Mouse (Mus musculus): ENCODE measurements around the gene Ndrg4.
"Not testable (repeated sequence)": the region's sequence is repeated elsewhere in the genome, so short reads cannot be mapped to it uniquely, and the experiment has no call there.

The Ndrg4 gene

DNA sequence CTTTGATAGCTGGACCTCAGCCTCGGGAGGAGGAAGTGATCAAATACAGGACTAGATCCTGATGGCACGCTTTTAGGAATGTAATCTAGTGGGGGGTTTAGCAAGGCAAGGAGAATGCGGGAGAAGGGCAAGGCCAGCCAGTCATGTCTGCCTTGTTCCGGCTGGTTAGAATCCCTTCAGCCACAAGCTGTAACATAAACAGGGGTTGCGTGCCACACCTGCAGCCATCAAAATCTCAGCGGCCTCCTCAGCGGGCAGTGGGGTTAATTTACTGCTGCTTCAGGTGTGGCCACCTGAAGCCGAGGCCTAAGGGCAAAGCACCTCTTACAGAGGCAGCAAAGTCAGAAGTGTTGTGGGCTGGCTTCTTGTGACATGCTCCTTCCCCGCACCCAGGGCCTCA is at the start of gene Ndrg4:
Gene Ndrg4, plus strand, starts transcription at position 350 of the 400 bp plus-strand sequence.
- DNase-seq (ENCODE audit: low spot score in 2 of 2): no peak

DNA sequence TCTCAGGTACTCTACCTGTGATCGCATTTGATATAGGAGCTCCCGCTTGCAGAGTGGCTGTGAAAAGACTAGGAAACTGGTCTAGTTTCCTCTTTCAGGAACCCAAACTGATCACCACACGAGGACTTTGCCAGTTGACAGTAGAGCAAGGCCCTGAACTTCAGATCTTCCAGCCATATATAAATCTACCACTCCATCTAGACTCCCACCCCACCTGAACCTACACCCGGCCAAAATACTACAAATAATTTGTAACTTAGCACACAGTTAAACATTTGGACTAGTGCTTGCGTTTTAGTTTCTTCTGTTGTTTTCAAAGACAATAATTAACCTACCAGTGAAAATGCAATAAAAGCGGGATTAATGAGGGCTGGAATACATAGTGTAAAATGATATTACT is 43.9 kb upstream of the Ndrg4 start:
- no peak for DNase-seq (ENCODE audit: low spot score in 2 of 2)

DNA sequence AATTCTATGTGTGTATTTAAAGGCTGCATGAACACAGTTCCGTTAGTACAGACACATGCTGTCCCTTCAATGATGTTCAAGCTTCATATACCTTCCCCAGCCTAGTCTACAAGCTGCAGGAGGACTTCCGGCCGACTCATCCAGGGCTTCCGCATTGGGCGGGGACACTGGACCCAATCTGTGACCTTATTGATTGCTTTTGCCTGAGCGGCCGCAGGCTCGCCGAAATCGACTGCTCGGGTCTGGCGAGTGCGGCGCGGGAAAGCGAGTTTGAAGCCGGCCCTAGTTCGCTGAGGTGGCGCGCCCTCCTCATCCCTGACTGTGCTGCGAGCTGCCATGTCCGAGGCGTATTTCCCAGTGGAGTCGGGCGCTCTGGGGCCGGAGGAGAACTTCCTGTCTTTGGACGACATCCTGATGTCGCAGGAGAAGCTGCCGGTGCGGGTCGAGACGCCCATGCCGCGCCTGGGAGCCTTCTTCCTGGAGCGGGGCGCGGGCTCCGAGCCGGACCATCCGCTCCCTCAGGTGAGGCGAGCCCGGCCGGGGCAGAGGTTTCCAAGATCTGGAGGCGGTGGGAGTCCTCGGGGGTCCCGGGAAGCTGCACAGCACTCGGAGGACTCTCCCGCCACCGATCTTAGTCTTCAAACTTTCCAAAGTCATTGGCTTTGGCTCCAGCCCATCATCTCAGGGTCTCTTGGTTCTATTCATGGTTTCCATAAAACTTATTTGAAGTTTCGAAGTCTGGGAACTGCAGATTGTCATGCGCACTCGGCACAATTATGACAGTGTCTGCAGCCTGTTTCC is 43.3 kb upstream of the Ndrg4 start, which contains the start of gene Gins3:
Gene Gins3, plus strand, starts transcription at position 192 of the 801 bp plus-strand sequence.
- DNase-seq (ENCODE audit: low spot score in 2 of 2): peak; percentile 94

DNA sequence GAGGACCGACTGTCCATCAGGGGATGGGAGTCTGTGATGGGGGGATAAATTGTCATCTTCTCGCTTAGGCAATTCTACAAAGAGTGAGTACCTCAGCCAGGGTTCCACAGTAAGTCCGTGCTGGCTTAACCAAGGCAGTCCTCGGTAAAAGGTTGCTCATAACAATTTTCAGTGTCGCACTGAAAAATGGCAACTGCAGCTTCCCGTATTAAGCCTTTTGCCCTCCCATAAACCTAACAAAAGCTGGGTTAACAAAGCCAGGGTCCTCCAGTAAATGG is 42.8 kb upstream of the Ndrg4 start:
- DNase-seq (ENCODE audit: low spot score in 2 of 2): no peak

DNA sequence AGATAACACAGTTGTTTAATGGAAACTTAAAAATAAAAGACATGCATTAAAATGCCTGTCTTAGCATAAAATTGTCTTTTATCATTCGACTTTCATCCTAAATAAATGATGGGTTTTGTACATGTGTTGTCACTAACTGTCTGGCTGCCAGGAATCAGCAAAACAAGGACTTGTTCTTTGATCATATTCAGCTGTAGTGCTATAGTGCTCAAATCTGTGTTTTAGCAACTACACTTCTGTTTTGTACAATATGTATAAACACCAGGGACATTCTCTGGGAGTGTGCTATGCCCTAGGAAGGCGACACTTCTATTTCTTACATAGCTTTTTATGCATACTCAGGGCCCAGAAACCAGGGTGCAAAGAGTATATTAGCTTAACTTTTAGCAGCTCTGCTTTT is 31.8 kb upstream of the Ndrg4 start:
- no peak for DNase-seq (ENCODE audit: low spot score in 2 of 2)

DNA sequence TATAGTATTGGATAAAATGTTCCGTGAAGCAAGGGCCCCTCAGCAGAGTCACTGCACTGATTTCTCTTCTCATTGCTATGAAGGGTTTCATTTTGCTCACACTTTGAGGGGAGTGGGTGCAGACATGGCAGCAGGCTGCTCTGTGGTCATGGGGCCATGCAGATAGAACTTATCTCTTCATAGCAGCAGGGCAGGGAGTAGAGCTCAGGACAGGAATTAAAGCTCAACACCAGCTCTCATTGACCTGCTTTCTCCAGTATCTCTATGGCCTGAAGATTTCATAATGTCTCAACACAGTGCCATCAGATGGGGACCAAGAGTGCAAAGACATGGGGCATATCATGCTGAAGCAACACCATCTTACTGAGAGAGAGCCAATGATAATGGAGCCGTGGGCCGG is 28.5 kb upstream of the Ndrg4 start:
- DNase-seq (ENCODE audit: low spot score in 2 of 2): no peak

DNA sequence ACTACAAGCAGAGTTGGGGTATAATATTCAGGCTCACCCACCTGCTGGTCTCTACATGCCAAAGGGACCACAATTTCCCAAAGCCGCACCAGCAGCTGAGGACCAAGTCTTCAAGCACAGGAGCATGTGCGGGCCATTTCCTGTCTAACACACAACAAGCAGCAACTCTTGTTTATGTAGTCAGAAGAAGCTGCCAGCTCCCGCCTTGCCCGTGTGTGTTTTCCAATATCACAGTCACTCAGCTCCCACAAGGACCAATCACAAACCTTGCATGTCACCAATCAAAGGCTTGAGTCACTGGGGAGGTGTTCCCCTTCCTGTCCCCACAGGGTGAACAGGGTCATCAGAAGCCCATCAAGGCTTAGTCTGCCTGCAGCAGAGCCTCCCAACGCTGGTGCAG is 23.4 kb upstream of the Ndrg4 start:
- DNase-seq (ENCODE audit: low spot score in 2 of 2): no peak

DNA sequence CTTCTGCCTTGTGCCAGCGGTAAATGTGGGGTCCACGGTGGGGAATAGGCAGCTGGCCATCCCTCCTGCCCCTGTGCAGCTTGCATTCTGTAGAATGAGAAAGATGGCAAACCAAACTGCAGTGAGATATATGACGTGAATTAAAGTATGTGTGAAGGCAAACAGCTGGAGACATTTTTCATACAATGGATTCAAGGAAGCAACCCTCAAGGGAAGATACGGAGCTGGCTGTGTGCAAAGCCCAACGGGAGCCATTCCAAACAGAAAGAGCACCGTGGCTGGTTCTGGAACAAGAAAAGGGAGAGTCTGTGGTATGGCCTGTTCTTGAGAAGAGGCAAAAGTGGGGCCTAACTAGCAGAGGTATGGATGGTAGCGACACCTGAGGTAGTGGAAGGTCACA is 20.9 kb upstream of the Ndrg4 start:
- DNase-seq (ENCODE audit: low spot score in 2 of 2): no peak

DNA sequence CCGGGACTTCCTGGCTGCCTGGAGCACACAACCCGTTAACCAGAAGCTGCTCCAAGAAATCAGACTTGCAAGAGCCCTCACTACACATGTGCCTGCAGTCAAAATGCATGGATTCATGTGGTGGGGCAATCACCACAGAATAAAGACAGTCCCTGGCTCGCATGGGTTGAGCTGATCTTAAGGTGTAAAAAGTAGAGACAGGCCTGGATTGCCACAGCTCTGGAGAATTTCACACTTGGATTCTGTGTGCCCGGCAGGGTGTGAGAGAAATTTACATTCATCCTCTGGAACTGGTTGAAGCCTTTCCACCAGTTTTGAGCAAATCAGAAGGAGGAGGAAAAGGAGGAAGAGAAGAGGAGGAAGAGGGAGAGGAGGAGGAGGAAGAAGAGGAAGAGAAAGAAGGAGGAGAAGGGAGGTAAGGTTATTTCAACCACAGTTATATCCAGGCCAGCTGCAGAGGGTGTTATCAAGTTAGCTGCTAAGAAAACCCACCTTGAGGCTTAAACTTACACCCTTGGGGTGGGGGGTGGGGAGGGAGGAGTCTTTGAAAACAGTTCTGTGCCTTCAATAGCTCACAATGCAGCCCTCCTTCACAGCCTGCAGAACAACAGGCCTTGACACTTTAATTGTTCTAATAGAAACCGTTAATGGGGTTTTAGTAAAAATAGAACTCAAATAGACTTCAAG is 20.3 kb upstream of the Ndrg4 start:
- DNase-seq (ENCODE audit: low spot score in 2 of 2): no peak

DNA sequence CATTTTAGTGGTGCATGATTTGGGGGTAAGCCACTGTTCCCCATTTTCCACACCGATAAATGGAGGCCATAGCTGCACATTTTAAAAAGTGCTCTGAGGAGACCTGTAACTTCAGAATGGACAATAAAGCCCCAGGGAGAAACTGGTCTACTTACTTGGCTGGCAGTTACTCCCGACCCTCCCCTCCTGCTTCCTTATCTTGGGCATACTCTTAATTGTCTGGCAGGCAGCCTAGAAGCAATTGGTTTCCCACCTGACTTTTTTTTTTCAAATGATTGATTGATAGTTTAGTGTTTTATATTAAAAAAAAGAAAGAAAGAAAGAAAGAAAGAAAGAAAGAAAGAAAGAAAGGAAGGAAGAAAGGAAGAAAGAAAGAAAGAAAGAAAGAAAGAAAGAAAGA is 19.3 kb upstream of the Ndrg4 start:
- no peak for DNase-seq (ENCODE audit: low spot score in 2 of 2)

DNA sequence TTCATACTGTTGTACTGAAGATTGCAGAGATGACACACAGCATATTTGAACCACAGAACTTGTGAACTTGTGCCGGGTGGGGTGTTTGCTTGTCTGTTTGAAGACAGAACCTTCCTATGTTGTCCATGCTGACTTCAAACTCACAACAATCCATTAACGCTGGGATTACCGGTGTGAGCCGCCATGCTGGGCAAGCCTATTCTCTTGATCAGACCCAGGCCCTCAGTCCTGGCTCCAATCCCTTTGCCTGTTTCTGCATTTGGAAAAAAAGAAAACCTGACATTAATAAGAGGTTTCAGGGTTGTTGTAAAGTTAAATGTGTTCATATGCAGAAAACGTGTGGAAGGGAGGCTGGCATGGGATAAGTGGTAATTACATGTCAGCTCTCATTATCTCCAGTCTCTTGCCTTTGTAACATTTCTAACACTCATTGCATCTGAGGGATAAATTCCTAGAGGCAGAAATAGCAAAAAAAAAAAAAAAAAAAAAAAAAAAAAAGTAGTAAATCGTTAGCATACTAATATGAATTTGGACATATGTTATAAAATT is 16.4 kb upstream of the Ndrg4 start:
- no peak for DNase-seq (ENCODE audit: low spot score in 2 of 2)

DNA sequence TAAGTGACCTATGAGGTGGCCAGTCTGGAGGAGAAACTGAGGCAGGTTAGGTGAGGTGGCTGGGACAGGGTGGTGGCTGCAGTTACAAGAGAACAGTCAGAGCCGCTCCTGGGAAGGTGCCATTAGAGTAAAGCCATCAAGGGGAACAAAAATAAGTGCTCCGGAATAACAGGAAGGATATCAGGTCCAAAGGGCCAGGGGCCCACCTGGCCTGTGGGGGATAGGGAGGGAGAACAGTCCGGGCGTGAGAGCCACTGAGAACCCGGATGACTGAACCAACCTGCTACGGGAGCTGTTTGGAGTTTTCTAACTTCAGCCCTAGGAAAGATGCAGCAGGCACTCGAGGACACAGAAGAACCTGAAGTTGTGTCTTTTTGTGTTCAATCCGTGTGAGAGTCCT is 15.7 kb upstream of the Ndrg4 start:
- DNase-seq (ENCODE audit: low spot score in 2 of 2): no peak

DNA sequence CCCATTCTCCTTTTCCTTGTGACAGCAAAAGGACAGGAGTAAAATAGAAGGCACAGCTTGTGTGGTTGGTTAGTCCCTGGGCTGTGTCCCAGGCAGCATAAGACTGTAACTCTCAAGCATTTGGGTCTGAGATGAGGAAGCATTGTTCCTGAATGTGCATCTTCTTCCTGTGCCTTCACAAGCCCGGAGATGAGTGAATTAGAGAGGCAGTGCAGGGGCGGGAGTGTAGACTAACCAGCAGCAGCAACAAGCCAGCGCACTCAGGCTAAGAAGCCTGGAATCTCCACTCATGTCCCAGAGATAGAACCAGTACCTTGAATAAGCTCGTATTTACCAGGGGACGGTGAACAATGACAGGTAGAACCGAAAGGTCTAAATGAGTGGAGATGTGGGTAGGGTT is 15.2 kb upstream of the Ndrg4 start:
- DNase-seq (ENCODE audit: low spot score in 2 of 2): no peak

DNA sequence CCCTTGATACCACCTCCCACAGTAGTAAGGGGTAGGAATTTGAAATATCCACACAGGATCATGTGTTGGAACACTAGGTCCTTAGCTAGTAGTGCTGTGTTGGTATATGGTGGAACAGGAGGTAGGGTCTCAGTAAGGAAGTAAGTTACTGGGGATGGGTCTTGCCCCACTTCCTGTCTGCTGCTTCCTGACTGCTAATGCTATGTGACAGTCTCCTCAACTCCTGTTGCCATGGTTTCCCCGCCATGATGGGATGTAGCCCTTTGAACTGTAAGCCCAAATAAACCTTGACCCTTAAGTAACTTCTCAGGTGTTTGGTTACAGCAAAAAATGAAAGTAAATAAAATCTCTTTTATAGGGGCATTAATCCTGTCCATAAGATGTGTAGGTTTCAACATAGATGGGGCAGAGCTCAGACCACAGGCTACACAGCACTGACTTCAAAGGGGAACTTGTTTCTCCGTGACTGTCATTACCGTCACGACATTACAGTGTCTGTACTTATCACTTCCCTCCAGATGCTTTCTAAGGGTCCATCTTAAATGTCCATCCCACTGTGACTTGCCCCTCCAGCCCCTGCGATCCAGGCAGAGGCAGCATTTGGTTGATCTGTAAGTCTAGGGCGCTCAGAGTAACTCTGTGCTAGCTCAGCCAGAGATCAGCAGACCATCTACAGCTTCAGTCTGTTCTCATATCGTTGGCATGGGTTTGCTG is 13.7 kb upstream of the Ndrg4 start:
- DNase-seq (ENCODE audit: low spot score in 2 of 2): no peak

DNA sequence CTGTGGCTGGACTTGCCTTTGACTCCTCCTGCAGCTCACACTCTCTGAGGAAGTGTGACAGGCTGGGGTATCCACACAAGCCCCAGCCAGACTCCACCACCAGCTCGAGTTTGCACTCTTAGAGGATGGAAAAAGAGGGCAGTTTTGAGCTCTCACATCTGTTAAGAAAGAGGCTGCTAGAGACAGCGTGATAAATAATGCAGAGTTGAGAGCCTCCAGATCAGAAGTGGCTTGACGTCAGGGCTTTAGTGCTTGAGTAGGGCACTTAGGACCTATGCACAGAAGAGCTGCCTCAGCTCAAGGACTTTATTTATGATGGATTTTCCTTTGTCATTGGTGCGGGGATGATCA is 13.2 kb upstream of the Ndrg4 start:
- no peak for DNase-seq (ENCODE audit: low spot score in 2 of 2)

DNA sequence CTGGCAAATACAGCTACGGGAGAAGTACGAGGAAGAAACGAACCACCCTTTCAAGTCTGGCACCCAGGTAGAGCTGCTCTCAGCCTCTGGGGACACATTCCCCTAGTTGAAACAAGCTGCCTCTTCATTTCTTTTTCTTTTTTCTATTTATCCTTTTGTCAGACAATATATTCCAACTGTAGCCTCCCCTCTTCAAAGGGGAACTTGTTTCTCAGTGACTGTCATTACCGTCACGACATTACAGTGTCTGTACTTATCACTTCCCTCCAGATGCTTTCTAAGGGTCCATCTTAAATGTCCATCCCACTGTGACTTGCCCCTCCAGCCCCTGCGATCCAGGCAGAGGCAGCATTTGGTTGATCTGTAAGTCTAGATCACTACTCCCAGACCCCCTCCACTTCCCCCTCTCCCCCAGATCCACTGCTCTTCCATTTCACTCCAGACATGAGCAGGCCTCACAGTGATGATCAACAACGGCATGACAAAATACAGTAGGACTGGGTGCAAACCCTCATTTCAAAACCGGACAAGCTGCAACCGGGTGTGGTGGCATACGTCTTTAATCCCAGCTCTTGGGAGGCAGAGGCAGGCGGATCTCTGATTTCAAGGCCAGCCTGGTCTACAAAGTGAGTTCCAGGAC is 10.8 kb upstream of the Ndrg4 start:
- DNase-seq (ENCODE audit: low spot score in 2 of 2): not testable (repeated sequence)

DNA sequence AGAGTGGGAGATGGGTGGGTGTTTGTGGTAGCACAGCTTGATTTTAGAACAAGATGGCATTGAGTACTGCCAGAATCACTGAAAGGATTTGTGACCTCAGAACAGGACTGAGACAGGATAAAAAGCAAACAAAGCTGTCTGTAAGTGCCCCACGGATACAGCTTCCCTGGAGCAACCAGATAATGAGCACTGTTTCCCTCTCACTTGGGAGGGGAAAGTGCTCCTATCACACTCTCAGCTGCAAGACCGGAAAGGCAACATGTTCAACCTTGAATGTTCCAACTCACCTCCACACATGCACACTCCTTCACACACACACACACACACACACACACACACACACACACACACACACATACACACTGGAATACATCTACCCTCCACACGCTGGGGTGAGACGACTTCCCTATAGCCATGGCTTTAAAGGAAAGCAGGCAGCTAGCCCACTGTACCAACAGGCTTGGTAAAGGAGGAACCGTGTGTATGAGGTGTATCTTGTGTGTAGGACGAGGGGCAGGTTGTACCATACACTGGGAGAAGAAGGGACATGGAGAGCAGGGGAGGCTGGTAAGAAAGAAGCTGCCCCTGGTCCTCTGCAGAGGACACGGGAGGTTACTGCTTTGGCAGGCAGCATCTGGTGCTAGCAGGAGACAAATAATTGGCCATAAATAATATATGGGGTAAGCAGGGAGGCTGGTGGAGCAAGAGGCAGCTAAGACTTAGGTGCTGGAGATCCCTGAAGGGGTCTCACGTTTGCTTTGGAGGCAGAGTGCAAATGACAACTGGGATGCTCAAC is 8.4 kb upstream of the Ndrg4 start:
- no peak for DNase-seq (ENCODE audit: low spot score in 2 of 2)

DNA sequence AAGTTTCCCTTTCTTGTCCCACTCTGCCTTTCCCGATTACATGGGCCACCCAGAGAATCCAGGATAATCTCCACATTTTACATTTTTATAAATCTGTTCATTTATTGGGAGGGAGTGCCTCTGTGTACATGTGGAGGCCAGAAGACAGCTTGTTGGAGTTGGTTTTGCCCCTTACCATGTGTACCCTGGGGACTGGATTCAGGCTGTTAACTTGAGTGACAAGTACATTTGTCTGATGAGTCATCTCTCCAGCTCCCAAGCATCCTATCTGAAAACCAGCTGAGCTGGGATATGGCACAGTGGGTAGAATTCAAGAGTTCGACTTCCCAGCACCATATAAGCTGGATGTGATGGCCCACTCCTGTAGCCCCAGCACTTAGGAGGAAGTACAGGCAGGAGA is 6.8 kb upstream of the Ndrg4 start:
- DNase-seq (ENCODE audit: low spot score in 2 of 2): no peak

DNA sequence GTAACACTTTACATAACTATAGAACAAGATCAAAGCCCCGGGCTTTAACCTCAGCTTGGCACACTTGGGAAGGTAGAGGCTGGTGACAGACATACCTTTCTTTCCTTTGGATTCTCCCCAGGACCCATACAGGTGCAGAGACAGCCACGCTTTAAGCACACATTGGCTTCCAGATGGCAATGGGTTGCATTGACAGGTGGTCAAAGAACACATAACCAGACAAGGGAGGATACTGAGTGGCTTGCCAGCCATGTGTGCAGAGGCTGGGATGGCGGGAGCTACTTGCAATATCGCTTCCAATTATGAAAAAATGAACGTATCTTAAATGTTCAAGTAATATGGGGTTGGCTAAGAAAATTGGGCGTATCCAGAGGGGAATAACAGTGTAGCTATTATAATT is 4.9 kb upstream of the Ndrg4 start:
- no peak for DNase-seq (ENCODE audit: low spot score in 2 of 2)

DNA sequence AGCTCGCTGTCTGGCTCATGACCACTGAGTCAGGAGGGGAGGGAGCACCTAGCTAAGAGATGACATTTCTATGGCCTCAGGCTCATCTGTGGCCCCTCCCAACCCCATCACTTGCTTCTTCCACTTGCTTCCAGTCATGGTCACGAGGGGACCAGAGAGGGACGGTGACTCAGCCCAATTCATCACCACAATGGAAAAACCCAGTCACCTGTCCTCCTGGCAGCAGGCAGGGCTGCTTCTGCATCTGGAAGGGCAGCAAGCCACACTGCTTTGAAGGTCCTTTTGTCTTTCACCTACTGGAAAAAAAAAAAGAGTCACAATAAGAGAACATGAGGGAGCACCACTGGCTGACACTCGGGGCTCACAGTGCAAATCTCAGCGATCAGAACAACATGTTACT is 4.0 kb upstream of the Ndrg4 start:
- DNase-seq (ENCODE audit: low spot score in 2 of 2): no peak

DNA sequence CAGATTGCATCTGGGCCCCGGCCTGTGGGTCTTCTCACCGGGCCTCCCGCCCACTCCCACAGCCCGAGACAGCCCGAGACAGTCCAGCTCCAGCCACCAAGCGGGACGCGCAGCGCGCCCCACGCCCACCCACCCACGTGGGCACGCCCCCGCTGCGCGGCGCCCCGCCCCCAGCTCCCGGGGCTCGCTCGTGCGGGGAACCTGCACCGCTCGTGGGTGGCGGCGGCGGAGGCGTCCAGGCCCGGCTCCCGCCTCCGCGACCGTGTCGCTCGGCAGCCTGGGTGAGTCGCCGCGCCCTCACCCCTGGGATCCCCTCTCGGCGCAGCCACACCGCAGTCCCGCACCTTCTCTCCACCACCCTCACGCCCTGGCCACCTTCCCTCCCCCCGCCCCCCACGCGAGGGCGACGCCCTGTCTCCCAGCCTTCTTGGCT is 827 bp downstream of the Ndrg4 start:
- no peak for DNase-seq (ENCODE audit: low spot score in 2 of 2)

Measured in spleen, postnatal 10 days (tissue).